Mouse (Mus musculus): ENCODE data around the gene Amigo1.

Gene Amigo1

GRCm38 (mm10) chr3:108180514-108180913, 5.6 kb upstream of the Amigo1 start:
- no peak for DNase-seq (ENCODE audit: low spot score)

GRCm38 (mm10) chr3:108184742-108185141, 1.4 kb upstream of the Amigo1 start:
- DNase-seq (ENCODE audit: low spot score), result no peak

- no peak for DNase-seq (ENCODE audit: low spot score)
Observed at GRCm38 (mm10) chr3:108185460-108186097, 556 bp upstream of the Amigo1 start.

- DNase-seq (ENCODE audit: low spot score), result no peak
Observed at GRCm38 (mm10) chr3:108187111-108187795, 1.1 kb downstream of the Amigo1 start.

DNA sequence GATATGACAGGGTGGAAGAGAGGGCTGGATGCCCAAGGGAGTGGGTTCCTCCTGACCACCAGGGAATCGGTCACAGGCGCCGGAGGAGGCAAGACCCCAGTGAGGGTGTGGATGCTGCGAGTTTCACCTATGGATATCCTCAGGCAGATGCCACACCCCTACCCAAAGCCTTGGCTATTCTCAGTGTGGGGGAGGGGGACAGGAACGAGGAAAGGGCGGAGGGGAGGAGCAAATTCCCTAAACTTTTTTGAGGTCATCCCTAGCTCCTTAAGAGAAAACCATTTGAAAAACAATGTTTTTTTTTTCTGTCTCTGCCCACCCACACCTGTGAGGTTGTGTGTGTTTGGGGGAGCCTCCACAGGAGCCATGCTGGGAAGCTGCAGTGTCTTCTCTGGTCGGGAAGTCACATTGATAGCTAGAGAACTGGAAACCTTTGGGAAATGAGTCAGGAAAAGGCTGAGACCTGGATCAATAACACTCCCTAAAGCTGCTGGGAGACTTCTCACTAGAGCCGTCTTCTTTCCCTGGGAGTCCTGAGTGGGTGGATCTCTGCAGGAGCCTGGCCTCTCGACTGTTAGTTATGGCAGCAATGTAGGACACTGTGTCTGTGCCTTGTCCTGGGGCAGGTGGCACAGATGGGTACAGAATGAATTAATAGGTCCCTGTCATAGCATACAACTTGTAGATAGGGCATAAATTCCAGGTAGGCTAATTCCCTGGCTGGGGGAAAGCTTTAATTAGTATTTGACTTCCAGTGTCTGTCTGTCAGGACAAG, 2.8 kb downstream of the Amigo1 start:
- no peak for DNase-seq (ENCODE audit: low spot score)

DNA sequence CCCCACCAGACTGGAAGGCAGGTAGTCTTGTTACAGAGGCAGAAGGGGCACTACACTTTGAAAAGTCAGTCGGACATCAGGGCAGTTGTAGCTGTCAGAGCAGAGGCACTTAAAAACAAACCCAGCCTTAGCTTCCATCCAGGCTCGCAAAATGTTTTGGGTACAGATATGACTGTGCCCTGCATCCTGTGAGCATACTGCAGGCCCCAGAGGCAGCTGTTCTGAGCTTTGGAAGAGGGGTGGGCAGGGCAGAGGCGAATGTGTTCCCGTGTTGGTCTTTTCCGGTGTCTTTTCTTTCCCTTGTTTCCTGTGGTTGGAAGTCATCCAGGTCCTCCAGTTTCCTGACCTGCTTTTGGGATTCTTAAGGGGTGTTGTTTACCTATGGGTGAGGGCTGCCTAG, 3.8 kb downstream of the Amigo1 start:
- DNase-seq (ENCODE audit: low spot score), result no peak

DNA sequence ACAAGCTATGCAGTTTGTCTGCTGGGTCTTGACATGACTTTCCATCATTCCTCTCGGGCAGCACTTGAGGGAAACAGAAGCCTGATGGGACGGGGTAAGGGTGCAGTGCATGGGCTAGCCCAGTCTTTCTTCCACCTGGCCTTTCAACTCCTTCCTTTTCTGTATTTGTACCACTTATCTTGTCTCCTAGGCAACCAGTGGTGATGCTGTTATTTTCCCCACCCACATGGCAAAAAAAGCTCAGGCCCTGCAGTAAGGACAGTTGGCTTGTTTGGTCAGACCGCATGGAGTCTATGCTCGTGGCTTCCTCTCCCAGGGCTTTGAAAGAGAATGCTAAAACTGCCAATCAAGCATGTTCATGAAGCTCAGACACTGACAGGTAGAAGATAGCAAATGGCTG, 7.6 kb downstream of the Amigo1 start:
- no peak for DNase-seq (ENCODE audit: low spot score)

DNA sequence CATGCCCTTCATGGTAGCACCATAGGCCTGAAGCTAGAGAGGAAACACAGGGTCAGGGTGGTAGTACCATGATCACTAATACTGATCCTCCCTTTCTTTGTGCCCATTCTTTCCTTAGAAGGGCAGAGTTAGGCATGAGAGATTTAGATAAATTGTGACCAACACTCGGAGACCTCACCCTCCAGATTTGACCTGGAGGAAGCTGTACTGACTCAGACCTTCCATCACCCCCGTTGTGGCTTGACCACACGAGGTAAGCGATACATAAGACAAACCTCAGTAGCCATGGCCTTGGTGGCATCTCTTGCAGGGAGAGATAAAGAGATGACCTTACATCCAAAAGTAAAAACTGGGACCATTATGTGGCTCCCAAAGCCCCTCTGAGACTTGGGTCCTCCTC, 9.2 kb downstream of the Amigo1 start:
- no peak for DNase-seq (ENCODE audit: low spot score)

DNA sequence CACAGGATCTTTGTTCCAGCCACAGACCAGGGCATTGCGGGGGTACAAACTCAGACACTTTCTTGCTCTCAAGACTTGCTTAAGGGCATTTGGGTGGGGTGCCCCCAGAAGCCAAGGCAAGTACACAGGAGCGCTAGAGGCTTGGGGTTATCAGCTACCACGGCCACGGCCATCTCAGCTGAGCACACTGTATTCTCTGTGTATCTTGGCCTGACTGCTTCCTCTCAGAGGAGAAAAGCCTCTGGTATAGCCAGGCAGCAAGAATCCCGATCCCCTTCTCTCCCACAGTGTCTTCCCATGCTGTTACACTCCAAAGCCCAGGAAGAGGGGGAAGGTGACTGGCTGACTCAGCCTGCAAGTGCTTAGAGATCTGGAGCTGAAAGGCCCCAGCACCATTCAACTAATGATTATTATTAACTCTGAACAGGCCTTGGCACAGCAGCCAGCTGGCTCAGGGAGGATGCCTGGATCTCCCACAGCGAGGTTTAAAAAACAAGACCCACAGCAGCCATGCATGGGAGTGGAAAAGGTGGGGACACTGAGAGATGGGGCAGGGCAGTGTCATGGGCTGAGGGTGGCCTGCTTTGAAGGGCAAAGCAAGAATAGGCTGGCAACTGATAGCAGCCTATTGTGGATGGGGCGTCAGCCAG, 9.9 kb downstream of the Amigo1 start:
- no peak for DNase-seq (ENCODE audit: low spot score)

DNA sequence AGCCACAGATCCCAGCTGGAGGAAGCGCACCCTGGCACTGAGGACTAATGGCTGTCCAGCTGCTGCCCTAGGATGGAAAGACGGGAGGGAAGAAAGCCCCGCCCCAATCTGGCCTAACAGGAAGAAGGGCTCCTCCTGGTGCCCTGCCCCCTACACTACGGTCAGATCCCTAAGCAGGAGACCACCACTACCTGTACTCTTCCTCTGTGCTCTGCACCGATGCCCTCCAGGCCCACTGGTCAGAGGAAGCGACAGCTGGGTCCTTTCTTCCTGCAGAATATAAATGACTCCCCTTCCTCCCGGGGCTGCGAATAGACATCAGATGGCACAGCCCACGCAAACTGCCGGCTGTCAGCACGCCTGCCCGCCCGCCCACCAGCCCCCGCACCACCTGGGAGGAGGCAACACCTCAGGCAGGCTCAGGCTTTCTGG, 10.9 kb downstream of the Amigo1 start:
- peak; percentile 75 for DNase-seq (ENCODE audit: low spot score)

- DNase-seq (ENCODE audit: low spot score), result no peak
Observed at GRCm38 (mm10) chr3:108199231-108199630, 13.1 kb downstream of the Amigo1 start.

- peak; percentile 90 for DNase-seq (ENCODE audit: low spot score)
Observed at GRCm38 (mm10) chr3:108200329-108201323, 14.5 kb downstream of the Amigo1 start, which contains the start of gene Cyb561d1. TSS of gene Cyb561d1 (minus strand) at chr3:108201212.

- no peak for DNase-seq (ENCODE audit: low spot score)
Observed at GRCm38 (mm10) chr3:108202506-108202905, 16.4 kb downstream of the Amigo1 start.

GRCm38 (mm10) chr3:108203212-108203611, 17.1 kb downstream of the Amigo1 start:
- no peak for DNase-seq (ENCODE audit: low spot score)

DNA sequence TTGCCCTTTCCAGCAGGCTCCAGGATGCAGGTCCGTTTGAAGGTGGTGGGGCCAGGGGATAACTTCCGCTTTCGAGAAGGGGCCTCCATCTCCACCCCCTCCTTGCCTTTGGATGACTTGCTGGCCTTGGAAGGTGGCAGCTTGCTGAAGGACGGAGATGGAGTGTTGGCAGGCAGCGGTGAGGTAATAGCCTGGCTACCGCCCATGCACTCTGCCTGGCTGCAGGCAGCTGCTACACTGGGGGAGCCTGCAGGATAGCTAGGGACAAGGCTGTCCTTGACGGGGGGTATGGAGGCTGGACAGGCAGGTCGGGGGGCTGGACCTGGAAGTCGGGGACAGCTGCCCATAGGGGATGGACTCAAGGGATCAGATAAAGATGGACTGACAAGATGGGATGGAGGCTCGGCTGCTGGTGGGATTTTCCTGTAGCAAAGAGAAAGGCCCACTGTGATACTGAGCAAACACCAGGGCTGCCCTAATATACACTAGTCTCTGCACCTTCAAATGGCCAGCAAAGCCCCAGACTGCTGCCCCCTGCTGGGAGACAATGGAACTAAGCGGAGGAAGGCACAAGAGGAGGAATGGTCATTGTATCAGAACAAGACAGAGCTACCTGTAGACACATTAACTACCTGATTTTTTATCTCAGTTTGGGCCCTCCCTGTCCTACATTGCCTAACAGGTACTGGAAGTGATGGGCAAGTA, 17.6 kb downstream of the Amigo1 start:
- DNase-seq (ENCODE audit: low spot score), result peak; percentile 85

GRCm38 (mm10) chr3:108204470-108204869, 18.3 kb downstream of the Amigo1 start:
- DNase-seq (ENCODE audit: low spot score), result no peak

DNA sequence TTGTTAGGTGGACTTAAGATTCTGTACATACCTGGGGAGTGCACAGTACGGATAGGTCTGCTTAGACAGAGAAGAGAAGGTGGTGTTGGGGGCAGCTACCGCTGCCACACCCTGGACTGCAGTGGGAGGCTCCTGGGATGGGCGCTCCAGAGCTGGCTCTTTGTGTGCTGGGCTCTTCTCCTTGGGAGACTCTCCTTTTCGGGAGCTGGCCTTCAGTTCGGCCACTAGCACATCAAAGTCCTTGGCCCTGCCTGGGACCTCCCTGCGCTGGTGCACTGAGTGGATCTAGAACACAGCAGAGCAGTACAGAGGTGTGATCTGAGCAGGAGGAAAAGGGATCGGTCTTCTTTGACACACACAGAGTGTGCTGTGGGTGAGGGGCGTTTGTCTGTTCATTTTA, 19.5 kb downstream of the Amigo1 start:
- no peak for DNase-seq (ENCODE audit: low spot score)

- DNase-seq (ENCODE audit: low spot score), result no peak
Observed at GRCm38 (mm10) chr3:108206731-108207375, 20.7 kb downstream of the Amigo1 start.

GRCm38 (mm10) chr3:108209001-108209400, 22.9 kb downstream of the Amigo1 start:
- no peak for DNase-seq (ENCODE audit: low spot score)

- DNase-seq (ENCODE audit: low spot score), result no peak
Observed at GRCm38 (mm10) chr3:108209536-108209935, 23.4 kb downstream of the Amigo1 start.

All from retina, embryonic 14.5 days (tissue).